Mouse (Mus musculus): ENCODE measurements around the gene Thy1.

GRCm38 (mm10) chr9:44048541-44049380 lies 5.6 kb downstream of the Thy1 start:
- no peak for TF ChIP-seq CTCF (IDR thresholded peaks at IDR 0.05; ENCODE audit: insufficient read depth, low read depth, low read length)
- no peak for TF ChIP-seq POLR2A (IDR thresholded peaks at IDR 0.05; ENCODE audit: insufficient read depth, low read depth, low read length)

Measured in olfactory bulb, adult 2 months (tissue).